Mouse (Mus musculus) erythroblast, adult 5-6 weeks (primary cell): ENCODE measurements around the gene Abhd16b. TPM values are rescaled to one million over a fixed set of nuclear protein-coding genes. Genes with fewer than 3 reads are reported as not detected.
"Not testable (repeated sequence)": the region's sequence is repeated elsewhere in the genome, so short reads cannot be mapped to it uniquely, and the experiment has no call there.

Source experiments
- ATAC-seq: replicated peaks from 2 replicates; pipeline ENCODE4 v1.8.0; 2016; ENCODE audit warnings: moderate number of reproducible peaks, mild to moderate bottlenecking, moderate TSS enrichment, inconsistent platforms; ENCODE audit not compliant: poor library complexity, low FRiP score, severe bottlenecking
- total RNA-seq, 2 experiments: library from RNA; stranded (forward) in 1 of 2; stranded (reverse) in 1 of 2; fragments of 150-400 nt in 1 of 2; fragments of 200-764, 138-1000 nt in 1 of 2; gene quantifications; 2 replicates each; pipeline versions ENCODE4 v1.2.3 to v1.2.4; 2015 to 2017; ENCODE audit warnings: low replicate concordance in 2 of 2

The Abhd16b gene
- total RNA-seq, 2 experiments from 2014 or later = not detected

DNA sequence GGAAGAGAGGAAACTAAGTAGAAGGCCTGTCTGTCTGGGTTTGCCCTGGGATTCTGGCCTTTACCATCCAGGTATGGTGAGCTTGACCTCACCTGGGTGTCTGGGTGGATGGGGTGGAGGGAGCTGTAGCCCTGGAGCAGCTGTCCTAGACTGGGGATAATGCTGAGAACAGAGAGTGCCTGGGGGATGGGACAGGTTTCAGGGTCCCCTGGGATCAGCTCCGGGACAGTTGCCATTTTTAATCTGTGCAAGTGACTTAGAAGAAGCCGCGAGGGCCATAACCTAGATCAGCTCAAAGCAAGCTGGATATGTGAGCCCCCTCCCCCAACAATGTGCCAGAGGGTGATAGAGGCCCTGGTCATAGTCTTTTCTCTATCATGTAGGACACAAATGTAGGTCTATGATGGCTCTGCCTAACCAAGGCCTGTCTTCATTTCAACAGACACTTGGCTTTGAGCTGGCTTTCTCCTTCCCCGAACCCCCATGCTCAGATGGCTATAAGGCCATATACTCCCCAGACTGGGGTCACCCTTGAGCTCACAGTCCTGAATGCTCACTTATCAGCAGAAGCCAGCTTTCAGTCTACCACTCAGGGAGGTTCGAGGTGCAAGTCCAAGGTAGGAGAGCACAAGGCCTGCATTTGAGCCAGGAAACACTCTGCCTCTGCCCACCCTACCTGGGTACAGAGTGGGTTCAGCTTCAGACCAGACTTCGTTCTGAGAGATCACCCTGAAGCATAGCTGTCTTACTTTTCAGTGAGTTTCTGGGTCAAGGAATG lies 8.4 kb upstream of the Abhd16b start:
- no peak for ATAC-seq

DNA sequence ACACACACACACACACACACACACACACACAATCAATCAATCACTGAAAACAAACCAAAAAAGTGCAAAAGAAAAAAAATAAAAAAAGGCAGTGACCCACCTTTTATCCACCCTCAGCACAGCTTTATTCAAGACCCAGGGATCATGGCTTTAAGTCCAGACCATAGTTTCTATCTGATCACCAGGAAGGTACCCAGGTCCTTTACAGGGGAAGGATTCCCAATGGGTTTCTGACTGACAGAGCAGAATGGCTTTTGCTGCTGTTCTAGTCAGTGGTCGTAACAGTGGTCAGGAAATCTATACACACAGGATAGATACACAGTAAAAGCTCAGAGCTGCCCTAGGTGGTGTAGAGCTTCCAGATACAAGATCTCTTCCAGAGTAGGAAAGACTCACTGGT lies 7.3 kb upstream of the Abhd16b start:
- no peak for ATAC-seq

DNA sequence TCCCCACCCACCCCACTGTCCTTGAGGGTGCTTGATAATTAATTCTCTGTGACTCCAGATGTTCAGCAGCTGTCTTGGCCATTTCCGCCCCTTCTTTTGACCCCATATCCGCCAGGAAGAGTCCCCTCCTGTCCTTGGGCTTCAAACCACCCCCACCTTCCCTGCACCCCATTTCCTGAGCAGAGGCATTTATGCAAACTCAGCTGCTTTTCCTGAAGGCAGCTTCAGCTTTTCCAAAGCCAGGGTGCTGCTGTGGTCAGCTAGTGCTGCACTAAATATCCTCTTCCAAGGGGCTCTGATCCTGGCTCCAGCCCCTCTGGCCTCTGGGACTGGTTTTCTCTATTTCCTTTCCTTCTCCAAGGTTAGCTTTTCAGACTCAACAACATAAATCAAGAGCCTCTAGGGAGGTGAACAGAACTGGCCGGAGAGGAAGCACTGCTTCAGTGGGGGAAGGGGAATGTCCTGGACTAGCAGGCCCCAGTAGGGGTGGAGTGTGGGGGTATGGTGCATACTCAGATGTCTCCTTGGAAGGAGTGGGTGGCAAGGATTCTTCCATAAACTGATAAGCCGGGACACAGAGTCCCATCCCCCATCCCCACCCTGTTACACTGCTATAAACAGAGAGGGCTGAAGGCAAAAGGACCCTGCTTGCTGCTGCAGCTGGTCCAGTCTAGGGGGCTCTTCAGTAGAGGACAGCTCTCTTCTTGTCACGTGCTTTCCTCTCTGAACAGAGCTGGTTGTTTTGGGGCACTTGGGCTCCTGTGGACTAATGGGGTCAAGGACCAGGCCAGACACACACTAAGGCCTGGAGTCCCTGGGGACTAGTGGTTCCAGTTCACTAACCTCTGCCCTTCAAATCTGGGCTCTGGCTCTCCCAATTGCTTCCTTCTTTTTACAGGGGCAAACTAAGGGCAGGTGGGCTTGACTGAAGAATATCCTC lies 5.4 kb upstream of the Abhd16b start:
- no peak for ATAC-seq

DNA sequence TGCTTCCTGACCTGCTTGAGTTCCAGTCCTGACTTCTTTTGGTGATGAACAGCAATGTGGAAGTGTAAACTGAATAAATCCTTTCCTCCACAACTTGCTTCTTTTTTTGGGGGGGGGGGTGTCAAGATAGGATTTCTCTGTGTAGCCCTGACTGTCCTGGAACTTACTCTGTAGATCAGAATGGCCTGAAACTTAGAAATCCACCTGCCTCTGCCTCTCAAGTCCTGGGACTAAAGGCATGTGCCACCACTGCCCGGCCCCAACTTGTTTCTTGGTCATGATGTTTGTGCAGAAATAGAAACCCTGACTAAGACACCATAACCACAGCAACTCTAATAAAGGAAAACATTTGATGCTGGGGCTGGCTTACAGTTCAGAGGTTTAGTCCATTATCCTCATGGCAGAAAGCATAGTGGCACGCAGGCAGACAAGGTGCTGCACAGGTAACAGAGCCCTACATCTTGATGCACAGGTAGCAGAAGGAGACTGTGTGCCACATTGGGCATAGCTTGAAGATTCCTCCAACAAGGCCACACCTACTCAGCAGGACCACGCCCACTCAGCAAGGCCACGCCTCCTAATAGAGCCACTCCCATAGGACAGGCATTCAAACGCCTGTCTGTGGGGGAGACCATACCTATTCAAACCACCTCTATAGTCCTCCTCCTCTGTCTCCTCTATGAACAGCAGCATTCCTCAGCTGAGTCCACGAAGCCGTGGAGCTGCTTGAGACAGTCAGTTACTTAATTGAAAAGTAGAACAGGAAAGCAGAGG lies 1.4 kb upstream of the Abhd16b start:
- peak; percentile 73 for ATAC-seq

DNA sequence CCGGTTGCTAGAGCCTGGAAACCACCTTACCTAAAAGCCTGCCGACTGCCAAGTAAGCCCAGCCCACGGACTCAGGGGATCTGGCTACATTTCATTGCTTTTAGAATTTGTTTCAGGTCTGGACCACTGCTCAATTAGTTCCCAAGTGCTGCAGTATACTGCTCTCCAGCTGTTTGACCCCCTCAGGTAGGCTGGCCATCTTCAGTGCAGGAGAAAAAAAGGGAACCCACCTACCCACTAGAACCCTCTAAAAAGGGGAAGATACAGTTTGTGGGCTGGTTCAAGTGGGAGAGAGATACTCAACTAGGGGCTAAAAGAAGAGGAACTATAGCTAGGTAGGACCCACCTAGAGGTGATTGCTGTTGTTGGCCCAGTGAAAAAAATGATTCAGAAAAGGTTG lies 800 bp upstream of the Abhd16b start:
- no peak for ATAC-seq

GRCm38 (mm10) chr2:181494266-181494945 lies 1.4 kb downstream of the Abhd16b start:
- ATAC-seq = no peak

DNA sequence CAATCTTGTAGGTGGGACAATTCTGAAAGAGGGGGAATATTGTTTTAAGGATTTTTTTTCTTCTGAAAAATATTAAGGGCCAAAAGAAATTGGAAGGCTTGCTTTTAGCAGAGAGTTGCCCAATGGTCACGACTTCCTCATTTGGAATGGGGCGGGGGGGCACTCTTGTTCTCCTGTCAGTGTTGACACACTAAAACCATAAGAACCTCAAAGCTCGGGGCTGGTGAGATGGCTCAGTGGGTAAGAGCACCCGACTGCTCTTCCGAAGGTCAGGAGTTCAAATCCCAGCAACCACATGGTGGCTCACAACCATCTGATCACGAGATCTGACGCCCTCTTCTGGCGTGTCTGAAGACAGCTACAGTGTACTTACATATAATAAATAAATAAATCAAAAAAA lies 2.8 kb downstream of the Abhd16b start:
- not testable (repeated sequence) for ATAC-seq

DNA sequence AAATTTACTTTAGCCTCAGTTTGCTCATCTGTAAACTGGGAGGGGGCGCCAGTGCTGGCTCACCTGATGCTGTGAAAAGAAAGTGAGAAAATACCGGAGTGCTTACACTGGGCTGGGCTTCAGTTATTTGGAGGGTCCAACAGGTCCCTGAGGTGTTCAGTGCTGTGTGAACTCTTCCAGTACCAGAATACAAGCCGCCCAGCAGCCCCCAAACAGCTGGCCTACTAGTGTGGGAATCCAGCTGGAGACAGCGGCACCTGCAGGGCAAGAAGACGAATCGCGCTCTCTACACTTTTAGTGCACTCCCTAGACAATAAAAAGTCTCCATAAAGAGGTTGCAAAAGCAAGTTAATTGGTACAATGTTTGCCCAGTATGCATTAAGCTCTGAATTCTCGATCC lies 3.3 kb downstream of the Abhd16b start:
- ATAC-seq = peak; percentile 49

DNA sequence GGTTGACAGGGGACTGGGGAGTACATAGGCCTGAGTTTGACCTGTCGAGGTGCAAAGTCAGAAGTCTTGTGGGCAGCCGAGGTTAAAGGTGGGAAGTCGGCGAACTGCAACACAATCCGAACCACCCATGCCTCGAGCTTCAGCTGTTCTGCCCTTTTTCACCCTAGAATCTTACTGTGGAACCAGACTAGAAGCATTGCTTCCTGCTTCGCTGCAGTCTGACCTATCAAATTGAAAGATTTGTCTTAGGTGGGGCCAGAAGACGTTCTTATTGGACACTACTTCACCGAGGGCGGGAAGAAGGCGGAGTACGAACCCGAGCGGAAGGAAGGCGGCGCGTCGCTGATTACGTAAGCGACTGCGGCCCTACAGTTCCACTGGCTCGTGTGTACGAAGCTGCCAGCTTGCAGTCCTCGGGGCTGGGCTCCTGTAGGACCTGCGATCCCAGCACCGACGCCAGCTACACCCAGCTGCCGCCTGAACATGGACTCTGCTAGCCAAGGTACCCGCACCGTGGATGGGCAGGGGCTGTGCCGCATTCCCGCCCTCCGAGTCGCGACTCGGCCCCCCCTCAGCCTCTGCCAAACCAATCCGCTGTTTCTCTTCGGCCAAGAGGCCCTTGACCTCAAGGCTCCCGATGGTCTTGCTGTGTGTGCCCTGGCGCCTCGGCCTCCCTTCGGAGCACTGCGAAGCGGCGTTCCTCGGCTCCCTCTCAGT lies 4.0 kb downstream of the Abhd16b start, which contains the start of gene Tpd52l2:
Gene Tpd52l2, plus strand, starts transcription at position 312 of the 717 bp plus-strand sequence.
- ATAC-seq = peak; percentile 89

DNA sequence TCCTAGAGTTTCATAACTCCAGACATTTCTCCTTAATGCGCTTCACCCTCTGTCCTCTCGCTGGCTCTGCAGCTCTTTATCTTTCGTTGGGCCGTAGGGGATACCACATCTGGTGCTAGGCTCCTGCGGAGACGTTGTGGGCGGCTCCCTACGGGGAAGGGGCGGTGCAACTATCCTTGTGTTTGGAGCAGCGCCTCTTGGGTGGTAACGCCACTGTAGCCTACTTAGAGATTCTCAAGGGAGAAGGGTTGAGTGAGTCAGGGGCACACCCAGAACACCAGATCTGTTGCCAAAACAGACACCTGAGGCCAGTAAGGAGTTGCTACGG lies 4.5 kb downstream of the Abhd16b start:
- peak; percentile 87 for ATAC-seq

DNA sequence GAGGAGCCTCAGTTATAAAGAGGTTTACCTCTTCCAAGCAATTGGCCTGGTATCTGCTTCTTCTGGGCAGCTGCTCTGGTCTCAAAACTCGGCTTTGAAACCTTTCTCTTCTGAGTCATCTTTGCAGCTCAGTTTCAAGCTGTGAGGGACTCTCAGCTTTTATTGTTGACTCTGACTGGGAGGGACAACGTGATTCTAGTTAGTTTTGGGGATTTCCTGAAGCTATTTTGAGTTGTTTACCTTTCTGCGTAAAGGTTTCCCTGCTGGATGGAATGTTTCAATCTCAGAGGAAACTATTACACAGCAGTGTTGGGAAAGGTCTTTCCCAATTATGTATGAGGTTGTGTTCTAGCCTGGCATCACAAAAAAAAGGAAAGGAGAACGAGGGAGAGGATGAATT lies 5.6 kb downstream of the Abhd16b start:
- ATAC-seq = no peak

- no peak for ATAC-seq
Measured at GRCm38 (mm10) chr2:181509191-181509590, 16.2 kb downstream of the Abhd16b start.

- ATAC-seq = no peak
Measured at GRCm38 (mm10) chr2:181511231-181511630, 18.2 kb downstream of the Abhd16b start.

GRCm38 (mm10) chr2:181519201-181519600 lies 26.2 kb downstream of the Abhd16b start:
- ATAC-seq = no peak

DNA sequence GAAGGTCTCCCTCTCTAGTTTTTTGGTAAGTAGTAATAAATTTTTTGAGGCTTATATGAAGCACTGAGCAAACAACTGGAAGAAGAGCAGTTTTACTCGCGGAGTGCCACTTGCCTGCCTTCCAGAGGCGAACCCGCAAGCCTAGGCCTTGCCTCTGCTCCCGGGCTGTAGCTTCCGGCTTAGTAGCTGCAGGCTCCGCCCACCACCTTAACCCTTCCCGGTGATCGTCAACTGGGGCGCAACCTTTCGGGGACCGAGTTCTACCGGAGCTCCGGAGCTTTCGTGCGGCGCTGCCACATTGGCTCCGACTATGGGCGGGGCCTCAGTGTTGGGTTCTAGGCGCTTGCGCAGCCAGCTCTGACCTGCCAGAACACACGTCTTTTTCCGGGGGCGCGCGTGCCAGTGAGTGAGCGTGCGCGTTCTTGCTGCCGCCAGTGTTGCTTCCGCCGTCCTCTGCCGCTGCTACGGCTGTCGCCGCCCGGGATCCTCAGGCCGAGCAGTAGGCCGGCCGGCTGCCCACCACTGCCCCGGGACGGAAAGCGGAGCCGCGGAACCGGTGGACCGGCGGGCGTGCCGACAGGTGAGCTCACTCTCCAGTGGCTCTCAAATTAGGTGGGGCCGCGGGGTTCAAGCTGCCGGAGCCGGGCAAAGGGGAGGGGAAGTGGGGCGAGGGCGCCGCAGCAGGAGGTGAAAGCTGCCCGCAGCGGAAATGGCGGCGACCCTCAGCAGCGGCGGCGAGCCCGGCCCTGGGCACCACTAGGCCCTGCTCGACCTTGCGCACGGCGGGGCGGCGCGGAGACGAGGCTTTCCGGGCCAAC lies 27.3 kb downstream of the Abhd16b start, which contains the start of gene Dnajc5:
Gene Dnajc5, plus strand, starts transcription at position 368 of the 818 bp plus-strand sequence.
- ATAC-seq = peak; percentile 92

DNA sequence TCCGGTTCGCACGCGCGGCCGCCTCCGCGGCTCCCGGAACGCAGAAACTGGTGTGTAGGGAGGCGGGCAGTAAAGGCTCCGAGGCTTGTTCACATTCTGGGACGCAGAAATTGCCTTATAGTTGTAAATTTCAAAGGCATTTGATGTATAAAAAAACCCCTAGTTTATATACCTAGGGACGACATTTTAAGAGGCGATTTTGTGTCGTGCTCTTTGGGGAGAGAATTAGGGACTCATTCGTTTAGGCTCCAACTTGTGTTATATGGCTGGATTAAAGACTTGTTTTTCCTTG lies 27.9 kb downstream of the Abhd16b start:
- ATAC-seq = no peak

GRCm38 (mm10) chr2:181521491-181521890 lies 28.5 kb downstream of the Abhd16b start:
- no peak for ATAC-seq

DNA sequence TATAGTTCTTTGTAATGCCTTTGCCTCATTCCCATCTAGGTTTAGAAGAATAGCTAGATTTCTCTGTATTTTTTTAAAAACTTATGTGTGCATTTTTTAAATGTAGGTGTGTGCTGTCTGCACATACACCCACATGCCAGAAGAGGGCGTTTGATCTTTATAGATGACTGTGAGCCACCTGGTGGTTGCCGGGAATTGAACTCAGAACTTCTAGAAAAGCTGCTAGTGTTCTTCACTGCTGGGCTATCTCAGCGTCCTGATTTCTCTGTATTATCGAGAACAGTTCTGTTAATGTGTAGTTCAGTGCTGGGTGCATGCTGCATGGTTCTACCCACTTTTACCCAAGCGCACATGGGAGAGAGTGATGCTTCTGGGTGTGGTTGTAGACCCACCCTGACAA lies 29.8 kb downstream of the Abhd16b start:
- ATAC-seq = peak; percentile 46
